In genomic region chr3:89534566-89535097, GRCm38 (mm10) we compare ENCODE assay signal across 9 mouse cellular contexts. TPM values are rescaled to one million over a fixed set of nuclear protein-coding genes. Genes with fewer than 3 reads are reported as not detected.
DNase-seq lines count a peak whose midpoint lies in the region; ATAC-seq and TF ChIP-seq lines count a peak whose summit lies in the region.
"Had no signal": no experiment of that assay in that cellular context is flagged by ENCODE, and none has a peak within 500 bp of the region (broad histone marks: within the 10 kb centered on the region; RNA-seq: fewer than 3 reads in every experiment).

No protein-coding gene starts in this region.

- DNase-seq in hindbrain, embryonic 11.5 days (ENCODE audit: low spot score) = no peak
- peak; percentile 86 for DNase-seq in adipocyte (ENCODE audit: low spot score)
- peak; percentile 78 to 83 for DNase-seq in cerebellum, postnatal 36 days
- DNase-seq in kidney, postnatal 36 days = peak; percentile 42 to 63
- DNase-seq in left cerebral cortex, adult 2 months (ENCODE audit: extremely low spot score in 1 of 2, low spot score in 2 of 2) = no peak
- DNase-seq in left cerebral cortex, postnatal 14 days (ENCODE audit: low spot score in 2 of 2) = no peak

- no peak overlapping the region for H3K27ac ChIP-seq in hindbrain, embryonic 15.5 days (replicated peaks)
- no peak overlapping the region for H3K27ac ChIP-seq in hindbrain, embryonic 11.5 days (ENCODE audit: low read depth, low read length)
- no peak overlapping the region for H3K27ac ChIP-seq in left cerebral cortex, adult 2 months

- H3K4me2 ChIP-seq in hindbrain, embryonic 15.5 days = no peak overlapping the region
- no peak overlapping the region for H3K4me2 ChIP-seq in hindbrain, embryonic 11.5 days (replicated peaks; ENCODE audit: low read depth, low read length)

- peaks cover 17% of the 10 kb centered on the region; the same call in 1 of the 2 replicates for H3K4me1 ChIP-seq in hindbrain, embryonic 15.5 days (replicated peaks)
- no peaks in the 10 kb centered on the region; the same call in 1 of the 2 replicates for H3K4me1 ChIP-seq in hindbrain, embryonic 11.5 days (replicated peaks; ENCODE audit: control insufficient read depth, insufficient read depth, low read length)

- no peak overlapping the region for H3K4me3 ChIP-seq in hindbrain, embryonic 15.5 days
- H3K4me3 ChIP-seq in hindbrain, embryonic 11.5 days (ENCODE audit: low read depth, low read length) = no peak overlapping the region
- H3K4me3 ChIP-seq in left cerebral cortex, adult 2 months = no peak overlapping the region
- H3K4me3 ChIP-seq: megakaryocyte, embryonic 14.5 days had no signal

- H3K9ac ChIP-seq in hindbrain, embryonic 15.5 days = no peak overlapping the region
- H3K9ac ChIP-seq in hindbrain, embryonic 11.5 days (ENCODE audit: low read depth, low read length) = no peak overlapping the region

- peak; percentile 77; the same call in 1 of the 2 replicates for ATAC-seq in hindbrain, embryonic 15.5 days (ENCODE audit: low FRiP score, low read depth)
- ATAC-seq in hindbrain, embryonic 11.5 days (ENCODE audit: low FRiP score) = no peak
- no peak for ATAC-seq in inflammation-experienced regulatory T-cells, adult 6 months

- H3K9me3 ChIP-seq in hindbrain, embryonic 15.5 days = no peaks in the 10 kb centered on the region
- H3K9me3 ChIP-seq in hindbrain, embryonic 11.5 days (ENCODE audit: control insufficient read depth, low read length) = no peaks in the 10 kb centered on the region

- H3K27me3 ChIP-seq in hindbrain, embryonic 15.5 days = no peaks in the 10 kb centered on the region
- H3K27me3 ChIP-seq in hindbrain, embryonic 11.5 days (ENCODE audit: control insufficient read depth, insufficient read depth, low read length) = no peaks in the 10 kb centered on the region

- no peak for TF ChIP-seq CTCF in left cerebral cortex, adult 2 months (IDR thresholded peaks at IDR 0.05)

- H3K36me3 ChIP-seq in hindbrain, embryonic 15.5 days = no peaks in the 10 kb centered on the region
- H3K36me3 ChIP-seq in hindbrain, embryonic 11.5 days (ENCODE audit: control insufficient read depth, insufficient read depth, low read length) = no peaks in the 10 kb centered on the region

- 39% methylated on average over 6 of the region's 6 CpGs for WGBS in hindbrain, embryonic 15.5 days
- WGBS in hindbrain, embryonic 11.5 days = 65% methylated on average over 6 of the region's 6 CpGs

- intact Hi-C loops in left cerebral cortex, adult 2 months (cut with DNase I) = no loop called here
- intact Hi-C loops in left cerebral cortex, postnatal 14 days (cut with DNase I) = no loop called here

RNA-seq across cellular contexts. Expression of gene Kcnn3, which starts 14.7 kb away (rescaled TPM):
- polyA plus RNA-seq in hindbrain, embryonic 15.5 days (2015; fragmentation: Nextera tagmentation; extraction: Ambion mirVana) = 9.1 and 9.6 TPM in 2 replicates
- 1.5 and 2.9 TPM in 2 replicates for polyA plus RNA-seq in hindbrain, embryonic 11.5 days (2014; fragmentation: Nextera tagmentation; extraction: Ambion mirVana)
- polyA plus RNA-seq in inflammation-experienced regulatory T-cells, adult 6 months (2017; shearing (Covaris generic)) = not detected
- 10 to 100 TPM; 18.2 to 27.3 TPM for total RNA-seq in left cerebral cortex, adult 2 months (2021)
- 10 to 100 TPM; 21.7 to 22.3 TPM for total RNA-seq in left cerebral cortex, postnatal 14 days (2021)

Comparison
In these comparisons a context has a peak if more than half of its experiments do, and no peak if none do; other contexts are left out.
1. DNase-seq: peak in adipocyte (single experiment), cerebellum, postnatal 36 days (2 of 2) and kidney, postnatal 36 days (2 of 2); none in hindbrain, embryonic 11.5 days (single experiment), left cerebral cortex, adult 2 months (0 of 2) and left cerebral cortex, postnatal 14 days (0 of 2).